Mouse (Mus musculus) erythroblast, embryonic 14.5 days (primary cell): ENCODE measurements around the gene Tmem233.

Experiments used
- GATA1 ChIP-seq: IDR thresholded peaks from 2 replicates; pipeline ENCODE4 v1.6.1; 2012; ENCODE audit warnings: low read length, inconsistent platforms, mixed read lengths
- TAL1 ChIP-seq: IDR thresholded peaks from 3 replicates; pipeline ENCODE4 v1.6.1; 2012; ENCODE audit warnings: low read length, inconsistent platforms, mixed read lengths

- no peak for TF ChIP-seq TAL1
- TF ChIP-seq GATA1, result no peak
Measured at GRCm38 (mm10) chr5:116045581-116045980, 37.5 kb downstream of the Tmem233 start.
